Mouse (Mus musculus) left cerebral cortex, postnatal 14 days (tissue): ENCODE data around the gene Olfr1423. TPM values are rescaled to one million over a fixed set of nuclear protein-coding genes. Genes with fewer than 3 reads are reported as not detected.
A peak's percentile ranks its signal among the peaks of the same experiment; 100 is the strongest.

ENCODE experiments used
- DNase-seq, 2 experiments: peaks; one replicate each; pipeline ENCODE4 v3.0.0; 2021 to 2022; ENCODE audit warnings: low spot score in 2 of 2, mixed read lengths in 1 of 2
- intact Hi-C: fragments of 180-260 bp; cut with DNase I; formaldehyde crosslinking; loops from one replicate; pipeline ENCODE4 v1.15.1; 2025
- total RNA-seq, 2 experiments: library from RNA; stranded (reverse); gene quantifications; 2 replicates each; pipeline ENCODE4 v1.2.3; 2021

Gene Olfr1423
- total RNA-seq, 2 experiments from 2014 or later = not detected

- intact Hi-C loops = loop anchor here (5.0 kb wide), 2 partner anchors 41 to 231 kb away; partner anchors contain the start of gene Osbp
Observed at GRCm38 (mm10) chr19:12008410-12009380, 32.4 kb downstream of the Olfr1423 start.

GRCm38 (mm10) chr19:12007105-12007931 lies 33.8 kb downstream of the Olfr1423 start:
- intact Hi-C loops = loop anchor here (5.0 kb wide), 2 partner anchors 40 to 230 kb away; partner anchors contain the start of gene Osbp
- peak in 1 of 2 experiments; percentile 45 for DNase-seq

More at GRCm38 (mm10) chr19:12008410-12009380, 32.4 kb downstream of the Olfr1423 start:
- no peak for DNase-seq

GRCm38 (mm10) chr19:12006361-12006947 lies 34.7 kb downstream of the Olfr1423 start:
- no peak for DNase-seq
- intact Hi-C loops = loop anchor here (5.0 kb wide), 2 partner anchors 39 to 229 kb away; partner anchors contain the start of gene Osbp

- intact Hi-C loops = loop anchor here (5.0 kb wide), 2 partner anchors 38 to 228 kb away; partner anchors contain the start of gene Osbp
- DNase-seq = peak; percentile 85 to 93
Observed at GRCm38 (mm10) chr19:12005376-12006360, 35.4 kb downstream of the Olfr1423 start.

GRCm38 (mm10) chr19:12004216-12005008 lies 36.7 kb downstream of the Olfr1423 start:
- DNase-seq = peak; percentile 23 to 61
- intact Hi-C loops = loop anchor here (5.0 kb wide), 2 partner anchors 37 to 227 kb away; partner anchors contain the start of gene Osbp

GRCm38 (mm10) chr19:12003568-12003967 lies 37.5 kb downstream of the Olfr1423 start:
- DNase-seq = no peak
- intact Hi-C loops = no loop called here

GRCm38 (mm10) chr19:12002791-12003190 lies 38.3 kb downstream of the Olfr1423 start:
- DNase-seq = no peak
- intact Hi-C loops = no loop called here

GRCm38 (mm10) chr19:12002125-12002524 lies 39.0 kb downstream of the Olfr1423 start:
- DNase-seq = peak; percentile 74 to 77
- intact Hi-C loops = no loop called here

- no peak for DNase-seq
- intact Hi-C loops = no loop called here
Observed at GRCm38 (mm10) chr19:12001686-12002085, 39.4 kb downstream of the Olfr1423 start.

GRCm38 (mm10) chr19:11995722-11996448 lies 45.2 kb downstream of the Olfr1423 start:
- no peak for DNase-seq
- intact Hi-C loops = no loop called here

- intact Hi-C loops = no loop called here
- no peak for DNase-seq
Observed at GRCm38 (mm10) chr19:11994703-11995431, 46.2 kb downstream of the Olfr1423 start.

GRCm38 (mm10) chr19:11992441-11993029 lies 48.6 kb downstream of the Olfr1423 start:
- intact Hi-C loops = no loop called here

GRCm38 (mm10) chr19:11992034-11992433 lies 49.1 kb downstream of the Olfr1423 start:
- intact Hi-C loops = no loop called here
- DNase-seq = no peak

More at GRCm38 (mm10) chr19:11992441-11993029, 48.6 kb downstream of the Olfr1423 start:
- no peak for DNase-seq

GRCm38 (mm10) chr19:11989334-11989733 lies 51.8 kb downstream of the Olfr1423 start:
- intact Hi-C loops = no loop called here
- DNase-seq = no peak

- intact Hi-C loops = no loop called here
- no peak for DNase-seq
Observed at GRCm38 (mm10) chr19:11987841-11988240, 53.3 kb downstream of the Olfr1423 start.
